Mouse (Mus musculus) hindbrain, embryonic 16.5 days (tissue): Measurements from ENCODE around the gene Olfr123. TPM values are rescaled to one million over a fixed set of nuclear protein-coding genes. Genes with fewer than 3 reads are reported as not detected.

Experiments
- ATAC-seq: fragments of 200-750 bp; cut with Nextera tagmentation; 2 replicates; pipeline ENCODE4 v1.8.0; 2017; ENCODE audit warnings: moderate TSS enrichment, moderate library complexity
- H3K27ac ChIP-seq: fragments of 300-500 bp; sonication (generic); 2 replicates; pipeline ENCODE4 v1.5.1; 2014; ENCODE audit warnings: low read depth, mild to moderate bottlenecking, control low read depth, low read length, moderate library complexity
- H3K27me3 ChIP-seq: fragments of 300-500 bp; sonication (generic); replicated peaks from 2 replicates; pipeline ENCODE4 v1.6.1; 2014; ENCODE audit warnings: low read length; ENCODE audit not compliant: control insufficient read depth, insufficient read depth
- H3K36me3 ChIP-seq: fragments of 300-500 bp; sonication (generic); 2 replicates; pipeline ENCODE4 v1.6.1; 2014; ENCODE audit warnings: mild to moderate bottlenecking, low read length, moderate library complexity, mixed read lengths; ENCODE audit not compliant: control insufficient read depth, insufficient read depth
- H3K4me1 ChIP-seq: fragments of 300-500 bp; sonication (generic); 2 replicates; pipeline ENCODE4 v1.6.1; 2014; ENCODE audit warnings: low read depth, low read length; ENCODE audit not compliant: control insufficient read depth, insufficient read depth
- H3K4me2 ChIP-seq: fragments of 300-500 bp; sonication (generic); 2 replicates; pipeline ENCODE4 v1.6.1; 2014; ENCODE audit warnings: mild to moderate bottlenecking, low read length, control low read depth, moderate library complexity
- H3K4me3 ChIP-seq: fragments of 300-500 bp; sonication (generic); 2 replicates; pipeline ENCODE4 v1.5.1; 2014; ENCODE audit warnings: mild to moderate bottlenecking, low read length, control low read depth, moderate library complexity
- H3K9ac ChIP-seq: fragments of 300-500 bp; sonication (generic); 2 replicates; pipeline ENCODE4 v1.6.1; 2014; ENCODE audit warnings: low read depth, mild to moderate bottlenecking, control low read depth, low read length, moderate library complexity
- H3K9me3 ChIP-seq: fragments of 300-500 bp; sonication (generic); 2 replicates; pipeline ENCODE4 v1.6.1; 2014; ENCODE audit warnings: mild to moderate bottlenecking, low read length, moderate library complexity; ENCODE audit not compliant: control insufficient read depth
- WGBS: fragments of 180-500 bp; shearing (Covaris S2); extraction: QIAGEN DNeasy Blood & Tissue Kit; methylation state at CpG from one replicate; pipeline ENCODE4 v1.1.7; 2014; 5-methylcytosine and 5-hydroxymethylcytosine counted together
- polyA plus RNA-seq: library from polyadenylated mRNA; unstranded; fragments of >200 nt; fragmentation: Nextera tagmentation; extraction: Ambion mirVana; gene quantifications from 2 replicates; pipeline ENCODE4 v1.2.1, GENCODE M21; 2015

Gene Olfr123
- not detected in 2 replicates for polyA plus RNA-seq

- Histone ChIP-seq H3K9ac (no peak within 1 kb of the TSS), H3K27ac (no peak within 1 kb of the TSS), H3K4me1 (no peaks in the 10 kb centered on the region), H3K27me3 (no peaks in the 10 kb centered on the region), H3K4me2 (no peak within 1 kb of the TSS), H3K4me3 (no peak within 1 kb of the TSS), H3K9me3 (no peaks in the 10 kb centered on the region), H3K36me3 (no peaks in the 10 kb centered on the region)
- ATAC-seq = no peak
- WGBS = 92% methylated on average over 2 of the region's 2 CpGs
These were observed at the start of gene Olfr123 for GRCm38 (mm10) chr17:37793229-37793628. Gene Olfr123, plus strand, starts transcription at chr17:37793529.

- no peak for ATAC-seq
- Histone ChIP-seq H3K9ac (no peak within 1 kb of the TSS), H3K27me3 (no peaks in the 10 kb centered on the region), H3K9me3 (no peaks in the 10 kb centered on the region), H3K36me3 (no peaks in the 10 kb centered on the region), H3K4me3 (no peak within 1 kb of the TSS), H3K27ac (no peak within 1 kb of the TSS), H3K4me2 (no peak within 1 kb of the TSS), H3K4me1 (no peaks in the 10 kb centered on the region)
- WGBS = 91% methylated on average over 4 of the region's 4 CpGs
These were observed 25.0 kb upstream of the Olfr123 start, which contains the start of gene Olfr122 for GRCm38 (mm10) chr17:37768307-37768706. Gene Olfr122, plus strand, starts transcription at chr17:37768607.

- no peak for ATAC-seq
- 89% methylated on average over 3 of the region's 3 CpGs for WGBS
- Histone ChIP-seq H3K4me3 (no peak within 1 kb of the TSS), H3K9me3 (no peaks in the 10 kb centered on the region), H3K9ac (no peak within 1 kb of the TSS), H3K27me3 (no peaks in the 10 kb centered on the region), H3K4me2 (no peak within 1 kb of the TSS), H3K36me3 (no peaks in the 10 kb centered on the region), H3K4me1 (no peaks in the 10 kb centered on the region), H3K27ac (no peak within 1 kb of the TSS)
These were observed 6.3 kb downstream of the Olfr123 start, which contains the start of gene Olfr124 for GRCm38 (mm10) chr17:37799588-37799987. Gene Olfr124, plus strand, starts transcription at chr17:37799888.

GRCm38 (mm10) chr17:37832649-37833048 lies 39.3 kb downstream of the Olfr123 start, which contains the start of gene Olfr125:
Gene Olfr125, plus strand, starts transcription at chr17:37832949.
- Histone ChIP-seq H3K36me3 (no peaks in the 10 kb centered on the region), H3K4me3 (no peak within 1 kb of the TSS), H3K9ac (no peak within 1 kb of the TSS), H3K4me1 (no peaks in the 10 kb centered on the region), H3K9me3 (no peaks in the 10 kb centered on the region), H3K27me3 (no peaks in the 10 kb centered on the region), H3K4me2 (no peak within 1 kb of the TSS), H3K27ac (no peak within 1 kb of the TSS)
- no peak for ATAC-seq

GRCm38 (mm10) chr17:37847183-37847582 lies 53.9 kb downstream of the Olfr123 start, which contains the start of gene Olfr126:
Gene Olfr126, plus strand, starts transcription at chr17:37847483.
- Histone ChIP-seq H3K27ac (no peak within 1 kb of the TSS), H3K4me3 (no peak within 1 kb of the TSS), H3K9me3 (no peaks in the 10 kb centered on the region), H3K36me3 (no peaks in the 10 kb centered on the region), H3K4me2 (no peak within 1 kb of the TSS), H3K4me1 (no peaks in the 10 kb centered on the region), H3K27me3 (no peaks in the 10 kb centered on the region), H3K9ac (no peak within 1 kb of the TSS)
- ATAC-seq = no peak

Other genes with a start within 250 kb of the Olfr123 start
- not detected in 2 replicates for gene Olfr112, start 224.1 kb upstream of the Olfr123 start, polyA plus RNA-seq
- not detected in 2 replicates for gene Olfr113, start 215.9 kb upstream of the Olfr123 start, polyA plus RNA-seq
- not detected in 2 replicates for gene Olfr114, start 200.8 kb upstream of the Olfr123 start, polyA plus RNA-seq
- gene Olfr115, start 166.4 kb upstream of the Olfr123 start, polyA plus RNA-seq = not detected in 2 replicates
- not detected in 2 replicates for gene Olfr116, start 166.3 kb upstream of the Olfr123 start, polyA plus RNA-seq
- gene Olfr117, start 129.7 kb upstream of the Olfr123 start, polyA plus RNA-seq = not detected in 2 replicates
- not detected in 2 replicates for gene Olfr118, start 126.5 kb upstream of the Olfr123 start, polyA plus RNA-seq
- gene Olfr119, start 97.0 kb upstream of the Olfr123 start, polyA plus RNA-seq = not detected in 2 replicates
- not detected in 2 replicates for gene Olfr120, start 71.7 kb upstream of the Olfr123 start, polyA plus RNA-seq
- gene Olfr121, start 44.7 kb upstream of the Olfr123 start, polyA plus RNA-seq = not detected in 2 replicates
- gene Olfr122, start 24.9 kb upstream of the Olfr123 start, polyA plus RNA-seq = not detected in 2 replicates
- gene Olfr124, start 6.4 kb downstream of the Olfr123 start, polyA plus RNA-seq = not detected in 2 replicates
- gene Olfr125, start 39.4 kb downstream of the Olfr123 start, polyA plus RNA-seq = not detected in 2 replicates
- gene Olfr126, start 54.0 kb downstream of the Olfr123 start, polyA plus RNA-seq = not detected in 2 replicates
- not detected in 2 replicates for gene Olfr127, start 106.9 kb downstream of the Olfr123 start, polyA plus RNA-seq
- gene Olfr128, start 127.0 kb downstream of the Olfr123 start, polyA plus RNA-seq = not detected in 2 replicates
- not detected in 2 replicates for gene Olfr761, start 159.6 kb downstream of the Olfr123 start, polyA plus RNA-seq